Mouse (Mus musculus): ENCODE results near the gene Vps45. TPM values are rescaled to one million over a fixed set of nuclear protein-coding genes. Genes with fewer than 3 reads are reported as not detected.
"Not testable (repeated sequence)": the region's sequence is repeated elsewhere in the genome, so short reads cannot be mapped to it uniquely, and the experiment has no call there.

The Vps45 gene
- polyA plus RNA-seq, 1 experiment = 14.2 TPM

DNA sequence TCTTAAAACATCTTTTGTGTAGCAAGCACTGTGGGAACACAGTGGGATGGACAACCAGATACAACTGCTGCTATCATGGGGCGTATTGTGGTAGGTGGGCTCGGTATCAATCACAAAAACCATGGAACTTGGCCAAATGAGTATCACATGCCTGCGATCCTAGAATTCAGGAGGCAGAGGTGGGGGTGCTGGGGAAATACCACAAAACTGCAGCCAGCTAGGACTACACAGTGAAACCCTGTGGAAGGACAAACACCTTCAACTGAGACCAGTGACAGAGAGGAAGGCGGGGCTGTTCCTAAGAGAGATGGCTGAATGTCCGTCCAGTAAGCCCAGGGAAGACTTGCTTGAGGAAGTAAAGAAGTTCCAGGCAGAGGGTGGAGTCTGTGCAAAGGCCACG is 3.0 kb downstream of the Vps45 start:
- H3K4me1 ChIP-seq (ENCODE audit: control insufficient read depth, insufficient read depth, low read length) = no peaks in the 10 kb centered on the region
- H3K36me3 ChIP-seq (ENCODE audit: control insufficient read depth, insufficient read depth, low read length, poor library complexity, severe bottlenecking) = no peaks in the 10 kb centered on the region
- H3K9me3 ChIP-seq (replicated peaks; ENCODE audit: control insufficient read depth, insufficient read depth, low read length, poor library complexity, severe bottlenecking) = no peaks in the 10 kb centered on the region
- no peaks in the 10 kb centered on the region for H3K27me3 ChIP-seq (ENCODE audit: control insufficient read depth, insufficient read depth, low read length, poor library complexity, severe bottlenecking)
- H3K27ac ChIP-seq (ENCODE audit: insufficient read depth, low read length) = no peak overlapping the region
- TF ChIP-seq POLR2A (IDR thresholded peaks at IDR 0.05; ENCODE audit: insufficient read depth, low read length) (no peak), EP300 (IDR thresholded peaks at IDR 0.05; ENCODE audit: insufficient read depth, low read depth, low read length) (no peak), CTCF (IDR thresholded peaks at IDR 0.05; ENCODE audit: low read depth, low read length) (no peak)
- no peak overlapping the region for H3K9ac ChIP-seq (ENCODE audit: low read depth, poor library complexity, severe bottlenecking)
- no peak overlapping the region for H3K4me3 ChIP-seq (ENCODE audit: low read depth, low read length)

- no peak for TF ChIP-seq POLR2A (IDR thresholded peaks at IDR 0.05; ENCODE audit: insufficient read depth, low read length)
- no peak for TF ChIP-seq EP300 (IDR thresholded peaks at IDR 0.05; ENCODE audit: insufficient read depth, low read depth, low read length)
- peak; percentile 18 for TF ChIP-seq CTCF (IDR thresholded peaks at IDR 0.05; ENCODE audit: low read depth, low read length)
- Histone ChIP-seq H3K9me3 (replicated peaks; ENCODE audit: control insufficient read depth, insufficient read depth, low read length, poor library complexity, severe bottlenecking) (no peaks in the 10 kb centered on the region), H3K36me3 (ENCODE audit: control insufficient read depth, insufficient read depth, low read length, poor library complexity, severe bottlenecking) (no peaks in the 10 kb centered on the region), H3K4me1 (ENCODE audit: control insufficient read depth, insufficient read depth, low read length) (no peaks in the 10 kb centered on the region), H3K4me3 (ENCODE audit: low read depth, low read length) (no peak overlapping the region), H3K27ac (ENCODE audit: insufficient read depth, low read length) (no peak overlapping the region), H3K9ac (ENCODE audit: low read depth, poor library complexity, severe bottlenecking) (no peak overlapping the region), H3K27me3 (ENCODE audit: control insufficient read depth, insufficient read depth, low read length, poor library complexity, severe bottlenecking) (no peaks in the 10 kb centered on the region)
These were observed 6.4 kb downstream of the Vps45 start for GRCm38 (mm10) chr3:96051839-96052238.

- H3K4me1 ChIP-seq (ENCODE audit: control insufficient read depth, insufficient read depth, low read length) = no peaks in the 10 kb centered on the region
- H3K9me3 ChIP-seq (replicated peaks; ENCODE audit: control insufficient read depth, insufficient read depth, low read length, poor library complexity, severe bottlenecking) = no peaks in the 10 kb centered on the region
- no peak overlapping the region for H3K4me3 ChIP-seq (ENCODE audit: low read depth, low read length)
- no peak overlapping the region for H3K9ac ChIP-seq (ENCODE audit: low read depth, poor library complexity, severe bottlenecking)
- TF ChIP-seq EP300 (IDR thresholded peaks at IDR 0.05; ENCODE audit: insufficient read depth, low read depth, low read length) (no peak), CTCF (IDR thresholded peaks at IDR 0.05; ENCODE audit: low read depth, low read length) (no peak), POLR2A (IDR thresholded peaks at IDR 0.05; ENCODE audit: insufficient read depth, low read length) (no peak)
- H3K36me3 ChIP-seq (ENCODE audit: control insufficient read depth, insufficient read depth, low read length, poor library complexity, severe bottlenecking) = no peaks in the 10 kb centered on the region
- H3K27ac ChIP-seq (ENCODE audit: insufficient read depth, low read length) = no peak overlapping the region
- H3K27me3 ChIP-seq (ENCODE audit: control insufficient read depth, insufficient read depth, low read length, poor library complexity, severe bottlenecking) = no peaks in the 10 kb centered on the region
These were observed 7.1 kb downstream of the Vps45 start for GRCm38 (mm10) chr3:96051186-96051585.

- Histone ChIP-seq H3K36me3 (ENCODE audit: control insufficient read depth, insufficient read depth, low read length, poor library complexity, severe bottlenecking) (no peaks in the 10 kb centered on the region), H3K9ac (ENCODE audit: low read depth, poor library complexity, severe bottlenecking) (no peak overlapping the region), H3K27me3 (ENCODE audit: control insufficient read depth, insufficient read depth, low read length, poor library complexity, severe bottlenecking) (no peaks in the 10 kb centered on the region), H3K4me3 (ENCODE audit: low read depth, low read length) (no peak overlapping the region), H3K4me1 (ENCODE audit: control insufficient read depth, insufficient read depth, low read length) (no peaks in the 10 kb centered on the region), H3K9me3 (replicated peaks; ENCODE audit: control insufficient read depth, insufficient read depth, low read length, poor library complexity, severe bottlenecking) (no peaks in the 10 kb centered on the region), H3K27ac (ENCODE audit: insufficient read depth, low read length) (no peak overlapping the region)
- no peak for TF ChIP-seq EP300 (IDR thresholded peaks at IDR 0.05; ENCODE audit: insufficient read depth, low read depth, low read length)
These were observed 7.5 kb downstream of the Vps45 start for GRCm38 (mm10) chr3:96050779-96051178.

GRCm38 (mm10) chr3:96044559-96044958 is 13.7 kb downstream of the Vps45 start:
- not testable (repeated sequence) for H3K27me3 ChIP-seq (ENCODE audit: control insufficient read depth, insufficient read depth, low read length, poor library complexity, severe bottlenecking); H3K9ac ChIP-seq (ENCODE audit: low read depth, poor library complexity, severe bottlenecking); H3K4me1 ChIP-seq (ENCODE audit: control insufficient read depth, insufficient read depth, low read length); H3K9me3 ChIP-seq (replicated peaks; ENCODE audit: control insufficient read depth, insufficient read depth, low read length, poor library complexity, severe bottlenecking); H3K27ac ChIP-seq (ENCODE audit: insufficient read depth, low read length); H3K4me3 ChIP-seq (ENCODE audit: low read depth, low read length); H3K36me3 ChIP-seq (ENCODE audit: control insufficient read depth, insufficient read depth, low read length, poor library complexity, severe bottlenecking)

DNA sequence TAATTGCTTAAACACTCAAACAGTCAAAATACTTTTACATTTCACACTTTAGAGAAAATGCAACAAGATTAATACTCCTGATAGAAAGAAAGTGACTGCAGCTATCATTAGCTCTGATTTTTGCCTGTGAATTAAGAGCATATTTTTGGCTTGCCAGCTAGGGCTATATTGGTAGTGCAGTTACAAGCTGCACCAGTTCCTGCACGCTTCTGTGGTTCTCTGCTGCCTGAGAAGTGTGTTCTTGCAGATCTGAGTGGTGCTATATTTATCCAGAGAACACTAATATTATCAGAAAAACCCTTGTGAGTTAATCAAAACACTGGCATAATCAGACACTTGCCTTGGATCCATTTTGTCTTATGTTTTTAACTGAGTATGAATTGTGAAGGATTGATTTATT is 15.2 kb downstream of the Vps45 start:
- TF ChIP-seq EP300 (IDR thresholded peaks at IDR 0.05; ENCODE audit: insufficient read depth, low read depth, low read length) (no peak), POLR2A (IDR thresholded peaks at IDR 0.05; ENCODE audit: insufficient read depth, low read length) (no peak), CTCF (IDR thresholded peaks at IDR 0.05; ENCODE audit: low read depth, low read length) (no peak)
- H3K27me3 ChIP-seq (ENCODE audit: control insufficient read depth, insufficient read depth, low read length, poor library complexity, severe bottlenecking) = no peaks in the 10 kb centered on the region
- no peak overlapping the region for H3K9ac ChIP-seq (ENCODE audit: low read depth, poor library complexity, severe bottlenecking)
- no peak overlapping the region for H3K27ac ChIP-seq (ENCODE audit: insufficient read depth, low read length)
- no peaks in the 10 kb centered on the region for H3K36me3 ChIP-seq (ENCODE audit: control insufficient read depth, insufficient read depth, low read length, poor library complexity, severe bottlenecking)
- H3K9me3 ChIP-seq (replicated peaks; ENCODE audit: control insufficient read depth, insufficient read depth, low read length, poor library complexity, severe bottlenecking) = no peaks in the 10 kb centered on the region
- H3K4me3 ChIP-seq (ENCODE audit: low read depth, low read length) = no peak overlapping the region
- H3K4me1 ChIP-seq (ENCODE audit: control insufficient read depth, insufficient read depth, low read length) = no peaks in the 10 kb centered on the region

Data from ES-Bruce4 (cell line).